Mouse (Mus musculus) spleen, adult 2 months (tissue): ENCODE measurements around the gene Spem2. TPM values are rescaled to one million over a fixed set of nuclear protein-coding genes. Genes with fewer than 3 reads are reported as not detected.

Experiments
- DNase-seq, 2 experiments: peaks; one replicate each; pipeline versions ENCODE4 v3.0.0 to v3.0.0-alpha.2; 2012 to 2021; ENCODE audit warnings: low spot score in 2 of 2, low read depth in 1 of 2
- H3K27ac ChIP-seq: fragments of 200-500 bp; 2 replicates; pipeline ENCODE4 v1.5.1; 2012; ENCODE audit warnings: low read length, inconsistent platforms; ENCODE audit not compliant: insufficient read depth
- H3K27me3 ChIP-seq: fragments of 200-500 bp; 2 replicates; pipeline ENCODE4 v1.6.1; 2012; ENCODE audit warnings: mild to moderate bottlenecking, moderate library complexity, low read length, inconsistent platforms; ENCODE audit not compliant: control insufficient read depth, insufficient read depth
- H3K36me3 ChIP-seq: fragments of 200-500 bp; 2 replicates; pipeline ENCODE4 v1.6.1; 2012; ENCODE audit warnings: mild to moderate bottlenecking, low read length, inconsistent platforms; ENCODE audit not compliant: control insufficient read depth, insufficient read depth
- H3K4me1 ChIP-seq: fragments of 200-500 bp; 2 replicates; pipeline ENCODE4 v1.6.1; 2011; ENCODE audit warnings: inconsistent platforms; ENCODE audit not compliant: control insufficient read depth, insufficient read depth, insufficient read length
- H3K4me3 ChIP-seq: fragments of 200-500 bp; 2 replicates; pipeline ENCODE4 v1.5.1; 2011; ENCODE audit warnings: mild to moderate bottlenecking, inconsistent platforms; ENCODE audit not compliant: insufficient read depth, insufficient read length; ENCODE audit errors: extremely low read depth
- CTCF ChIP-seq: fragments of 200-500 bp; IDR thresholded peaks from 2 replicates; pipeline ENCODE4 v1.5.1; 2011; ENCODE audit warnings: mild to moderate bottlenecking, inconsistent platforms; ENCODE audit not compliant: insufficient read depth, insufficient read length, insufficient replicate concordance; ENCODE audit errors: extremely low read depth
- POLR2A ChIP-seq: fragments of 200-500 bp; IDR thresholded peaks from 2 replicates; pipeline ENCODE4 v1.6.1; 2011; ENCODE audit warnings: low read depth, low read length, inconsistent platforms
- WGBS: fragments of 180-500 bp; shearing (Covaris S2); methylation state at CpG from one replicate; pipeline ENCODE4 v1.1.7; 2018; 5-methylcytosine and 5-hydroxymethylcytosine counted together
- polyA plus RNA-seq: library from polyadenylated mRNA; depleted of rRNA; stranded (reverse); fragments of >200 nt; gene quantifications from 2 replicates; pipeline ENCODE4 v1.2.3, GENCODE M21; 2012

The Spem2 gene
- polyA plus RNA-seq, 1 experiment, result not detected

GRCm38 (mm10) chr11:69791420-69791819 lies 26.8 kb downstream of the Spem2 start:
- 82% methylated on average over 5 of the region's 5 CpGs for WGBS
- no peak for DNase-seq

GRCm38 (mm10) chr11:69789431-69789830 lies 28.8 kb downstream of the Spem2 start:
- no peaks in the 10 kb centered on the region for H3K36me3 ChIP-seq
- H3K27me3 ChIP-seq, result no peaks in the 10 kb centered on the region
- no peaks in the 10 kb centered on the region for H3K4me1 ChIP-seq
- 80% methylated on average over 5 of the region's 5 CpGs for WGBS
- H3K4me3 ChIP-seq, result no peak overlapping the region
- DNase-seq, result no peak
- H3K27ac ChIP-seq, result no peak overlapping the region
- TF ChIP-seq CTCF (no peak), POLR2A (no peak)

More at GRCm38 (mm10) chr11:69791420-69791819, 26.8 kb downstream of the Spem2 start:
- TF ChIP-seq CTCF, result no peak
- no peak for TF ChIP-seq POLR2A
- Histone ChIP-seq H3K27me3 (no peaks in the 10 kb centered on the region), H3K4me1 (no peaks in the 10 kb centered on the region), H3K36me3 (no peaks in the 10 kb centered on the region), H3K4me3 (no peak overlapping the region), H3K27ac (no peak overlapping the region)

GRCm38 (mm10) chr11:69787306-69787705 lies 31.0 kb downstream of the Spem2 start:
- no peak overlapping the region for H3K4me3 ChIP-seq
- no peak for TF ChIP-seq POLR2A
- TF ChIP-seq CTCF, result no peak
- no peak for DNase-seq
- H3K36me3 ChIP-seq, result no peaks in the 10 kb centered on the region
- no peaks in the 10 kb centered on the region for H3K27me3 ChIP-seq
- WGBS, result 84% methylated on average over 5 of the region's 5 CpGs
- no peaks in the 10 kb centered on the region for H3K4me1 ChIP-seq
- no peak overlapping the region for H3K27ac ChIP-seq

- H3K27ac ChIP-seq, result no peak overlapping the region
- no peak for DNase-seq
- H3K27me3 ChIP-seq, result no peaks in the 10 kb centered on the region
- H3K36me3 ChIP-seq, result no peaks in the 10 kb centered on the region
- no peaks in the 10 kb centered on the region for H3K4me1 ChIP-seq
- TF ChIP-seq CTCF, result no peak
- TF ChIP-seq POLR2A, result no peak
- H3K4me3 ChIP-seq, result peak overlapping the region; percentile 8; the same call in 1 of the 2 replicates
- WGBS, result 50% methylated on average over 15 of the region's 15 CpGs
These were observed 33.4 kb downstream of the Spem2 start for GRCm38 (mm10) chr11:69784793-69785272.

GRCm38 (mm10) chr11:69781828-69782227 lies 36.4 kb downstream of the Spem2 start:
- Histone ChIP-seq H3K27ac (no peak overlapping the region), H3K4me3 (no peak overlapping the region), H3K27me3 (no peaks in the 10 kb centered on the region), H3K36me3 (peaks cover 6% of the 10 kb centered on the region), H3K4me1 (peaks cover 8% of the 10 kb centered on the region)
- no peak for DNase-seq
- TF ChIP-seq CTCF (no peak), POLR2A (no peak)
- WGBS, result 84% methylated on average over 4 of the region's 4 CpGs

- peaks cover 15% of the 10 kb centered on the region for H3K36me3 ChIP-seq
- peaks cover 21% of the 10 kb centered on the region for H3K4me1 ChIP-seq
- H3K4me3 ChIP-seq, result no peak overlapping the region
- WGBS, result 86% methylated on average over 7 of the region's 7 CpGs
- no peak overlapping the region for H3K27ac ChIP-seq
- DNase-seq, result no peak
- TF ChIP-seq POLR2A (no peak), CTCF (no peak)
- H3K27me3 ChIP-seq, result no peaks in the 10 kb centered on the region
These were observed 39.3 kb downstream of the Spem2 start for GRCm38 (mm10) chr11:69778985-69779384.

GRCm38 (mm10) chr11:69778258-69778982 lies 39.8 kb downstream of the Spem2 start:
- H3K4me1 ChIP-seq, result peaks cover 22% of the 10 kb centered on the region
- TF ChIP-seq CTCF, result no peak
- no peak for TF ChIP-seq POLR2A
- no peaks in the 10 kb centered on the region for H3K27me3 ChIP-seq
- peaks cover 15% of the 10 kb centered on the region for H3K36me3 ChIP-seq
- H3K4me3 ChIP-seq, result no peak overlapping the region
- 79% methylated on average over 23 of the region's 23 CpGs for WGBS
- no peak for DNase-seq
- no peak overlapping the region for H3K27ac ChIP-seq
